Mouse (Mus musculus): Measurements from ENCODE around the gene Lefty2.

GRCm38 (mm10) chr1:180874615-180875014 lies 18.3 kb upstream of the Lefty2 start:
- TF ChIP-seq POLR2A (IDR thresholded peaks at IDR 0.05; ENCODE audit: low read depth, low read length) (no peak), CTCF (conservative IDR thresholded peaks at IDR 0.05; ENCODE audit: insufficient read depth, insufficient read length, low read depth, low read length) (no peak)

Measured in kidney, adult 2 months (tissue).